Mouse (Mus musculus) layer of hippocampus, adult 8-10 months (tissue): ENCODE data around the gene Lmntd2. TPM values are rescaled to one million over a fixed set of nuclear protein-coding genes. Genes with fewer than 3 reads are reported as not detected.
"Not testable (repeated sequence)": the region's sequence is repeated elsewhere in the genome, so short reads cannot be mapped to it uniquely, and the experiment has no call there.

Experiments
- DNase-seq, 2 experiments: peaks; one replicate each; pipeline ENCODE4 v3.0.0; 2022; ENCODE audit warnings: low spot score in 2 of 2
- total RNA-seq, 4 experiments: library from RNA; stranded (reverse); gene quantifications; 2 replicates each; pipeline ENCODE4 v1.2.4; 2022

Lmntd2 gene
- not detected for total RNA-seq

DNA sequence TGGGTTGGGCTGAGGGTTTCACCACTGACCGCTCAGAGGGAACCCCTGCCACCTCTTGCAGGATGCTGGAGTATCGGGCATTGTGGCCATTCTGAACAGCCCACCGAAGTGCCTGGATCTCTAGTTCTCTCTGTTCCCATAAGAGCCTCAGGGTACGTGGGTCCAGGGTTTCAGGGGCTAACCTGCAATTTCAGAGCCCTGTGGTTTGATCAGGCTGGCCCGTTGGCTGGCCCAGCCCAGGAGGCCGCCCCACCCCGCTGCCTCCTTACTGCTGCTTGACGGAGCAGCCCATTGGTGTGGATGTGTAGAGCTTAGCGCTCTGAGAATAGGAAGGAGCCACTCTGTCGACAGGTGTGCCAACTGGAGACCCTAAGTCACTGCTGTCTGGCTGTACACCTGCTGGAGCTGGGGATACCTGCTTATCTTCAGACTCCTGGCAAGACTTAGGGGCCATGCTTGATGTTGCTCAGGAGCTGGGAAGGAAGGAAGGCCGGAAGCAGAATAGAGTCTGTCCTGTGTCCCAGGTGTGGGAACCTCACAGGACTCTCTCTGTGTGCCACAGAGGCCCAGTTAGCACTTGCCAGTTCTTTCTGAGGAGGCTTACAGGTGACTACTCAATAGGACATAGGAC is at the start of gene Lmntd2:
Lmntd2 (minus strand) TSS at position 476 of the 631 bp plus-strand sequence.
- DNase-seq = no peak

DNA sequence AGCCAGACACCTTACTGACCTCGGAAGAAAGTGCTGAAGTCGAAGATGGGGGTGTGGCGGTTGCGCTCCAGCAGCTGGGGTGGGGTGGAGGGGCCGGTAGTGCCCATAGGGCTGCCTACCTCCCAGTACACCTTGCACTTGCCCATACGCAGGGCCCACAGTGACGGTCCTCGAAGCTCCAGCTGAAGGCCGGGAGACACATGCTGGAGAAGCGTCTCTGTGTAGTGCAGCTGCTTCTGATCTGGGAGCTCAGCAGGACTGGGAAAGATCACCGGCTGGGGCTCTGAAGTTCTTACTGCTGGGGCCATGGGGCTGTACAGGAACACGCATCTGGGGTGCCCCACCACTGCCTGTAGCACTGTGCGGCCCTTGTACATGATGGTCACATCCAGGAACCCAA is 49.8 kb upstream of the Lmntd2 start:
- no peak for DNase-seq

DNA sequence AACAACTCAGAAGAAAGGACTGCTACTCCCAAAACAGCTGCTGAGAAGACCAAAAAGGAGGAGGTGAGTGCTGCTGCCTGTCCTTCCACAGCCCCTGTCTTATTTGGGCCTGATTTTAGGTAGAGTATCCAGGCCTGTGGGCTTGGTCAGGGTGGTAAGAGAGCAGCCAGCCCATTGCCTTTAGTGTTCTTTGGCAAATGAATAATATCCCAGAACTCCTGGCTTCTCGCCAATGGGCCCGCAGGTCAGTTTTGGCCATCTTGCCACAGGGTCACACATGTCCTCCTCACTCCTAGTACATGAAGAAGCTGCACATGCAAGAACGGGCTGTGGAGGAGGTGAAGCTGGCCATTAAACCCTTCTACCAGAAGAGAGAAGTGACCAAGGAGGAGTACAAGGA is 47.6 kb upstream of the Lmntd2 start:
- DNase-seq = no peak

DNA sequence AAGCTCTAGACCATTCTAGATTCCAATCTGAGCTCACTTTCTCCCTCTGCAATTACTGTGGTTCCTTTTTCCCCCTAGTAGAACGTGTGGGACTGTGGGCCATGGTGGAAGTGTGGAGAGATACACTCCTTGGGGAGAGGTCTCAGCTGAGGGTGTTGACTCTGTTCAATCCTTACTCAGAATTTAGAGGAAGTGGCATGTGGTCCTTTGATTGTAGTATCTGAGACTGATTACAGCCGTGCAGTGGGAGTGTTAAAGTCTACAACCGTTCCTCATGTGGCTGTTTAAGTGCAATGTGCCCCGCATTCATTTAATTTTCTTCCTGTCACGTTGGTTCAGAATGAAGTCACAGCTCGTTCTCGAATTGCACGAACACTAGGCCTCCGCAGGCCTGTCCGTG is 42.3 kb upstream of the Lmntd2 start:
- DNase-seq = no peak

DNA sequence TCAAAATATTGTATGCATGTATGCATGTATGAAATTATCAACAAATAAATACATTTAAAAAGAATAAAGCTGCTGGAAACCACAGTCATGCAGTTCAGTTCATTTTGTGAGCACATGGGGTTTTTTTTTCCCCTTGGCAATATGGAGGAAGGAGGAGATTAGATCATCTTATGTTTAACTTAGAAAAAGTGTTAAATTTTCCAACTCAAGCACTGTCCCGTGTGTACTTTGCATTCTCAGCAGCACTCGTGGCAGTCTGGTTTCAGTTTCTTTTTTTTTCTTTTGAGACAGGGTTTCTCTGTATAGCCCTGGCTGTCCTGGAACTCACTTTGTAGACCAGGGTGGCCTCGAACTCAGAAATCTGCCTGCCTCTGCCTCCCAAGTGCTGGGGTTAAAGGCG is 36.6 kb upstream of the Lmntd2 start:
- not testable (repeated sequence) for DNase-seq

DNA sequence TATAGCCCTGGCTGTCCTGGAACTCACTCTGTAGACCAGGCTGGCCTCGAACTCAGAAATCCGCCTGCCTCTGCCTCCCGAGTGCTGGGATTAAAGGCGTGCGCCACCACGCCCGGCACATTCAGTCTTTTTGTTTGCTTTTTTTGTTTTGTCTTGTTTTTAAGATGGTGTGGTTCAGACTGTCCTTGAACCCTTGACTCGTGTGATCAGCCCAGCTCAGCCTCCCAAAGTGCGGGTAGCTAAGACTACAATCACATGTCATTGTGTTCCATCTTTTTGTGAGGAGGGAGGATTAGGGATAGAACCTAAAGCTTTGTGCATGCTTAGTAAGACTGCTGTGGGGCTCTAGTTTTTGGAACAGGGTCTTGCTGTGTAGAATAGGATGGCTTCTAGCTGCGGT is 17.7 kb upstream of the Lmntd2 start:
- no peak for DNase-seq

DNA sequence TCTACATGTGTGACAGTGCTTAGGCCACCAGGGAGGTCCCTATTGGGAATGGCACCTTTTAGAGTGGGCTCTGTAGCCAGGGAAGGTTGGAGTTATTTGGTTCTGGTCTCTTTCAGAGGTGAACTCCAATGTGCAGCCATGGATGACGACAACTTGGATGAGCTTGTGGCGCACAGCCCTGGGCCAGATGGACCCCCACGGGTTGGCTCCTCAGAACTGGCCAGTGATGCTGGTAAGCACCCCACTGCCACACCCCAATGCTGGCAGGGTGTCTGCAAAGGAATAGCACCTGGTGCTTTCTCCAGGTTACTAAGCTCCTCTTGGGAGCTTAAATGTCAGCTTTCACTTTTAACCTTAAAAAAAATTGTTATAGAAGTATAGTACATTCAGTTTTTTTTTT is 17.2 kb upstream of the Lmntd2 start:
- no peak for DNase-seq

DNA sequence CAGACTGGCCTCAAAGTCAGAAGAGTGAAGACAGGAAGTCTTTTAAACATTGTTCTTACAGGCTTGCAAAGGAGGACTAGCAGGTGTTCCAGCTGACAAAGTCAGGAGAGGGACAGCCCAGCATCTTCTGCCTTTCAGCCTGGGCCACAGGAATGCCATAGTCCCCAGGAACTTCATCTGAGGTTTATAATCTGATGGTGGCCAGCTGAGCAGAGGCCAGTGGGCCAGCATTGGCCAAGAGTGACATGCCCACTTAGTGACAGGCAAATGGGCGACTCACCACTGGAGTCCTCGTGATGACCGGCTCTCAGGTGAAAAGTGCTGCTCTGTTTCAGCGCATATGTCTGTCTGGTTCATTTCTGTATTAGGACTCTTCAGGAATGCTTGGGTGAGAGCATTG is 16.7 kb upstream of the Lmntd2 start:
- DNase-seq = no peak

DNA sequence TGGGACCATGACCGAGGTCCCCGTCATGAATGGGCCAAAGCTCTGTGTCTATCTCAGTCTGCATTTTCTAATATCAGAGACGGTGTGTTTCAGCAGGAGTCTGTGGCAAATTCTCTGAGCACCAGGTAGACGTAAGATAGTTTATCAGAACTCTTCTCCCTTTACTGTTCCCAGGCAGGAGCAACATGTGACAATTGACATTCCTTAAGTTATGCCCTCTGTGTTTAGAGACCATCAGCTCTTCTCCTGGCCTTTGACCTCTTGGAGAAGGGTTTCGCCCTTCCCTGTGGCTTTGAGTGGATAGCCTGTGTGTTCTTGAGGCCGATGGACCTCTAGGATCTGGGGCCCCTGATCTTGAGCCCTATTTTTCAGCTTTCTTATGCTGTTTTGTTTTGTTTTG is 15.8 kb upstream of the Lmntd2 start:
- no peak for DNase-seq

DNA sequence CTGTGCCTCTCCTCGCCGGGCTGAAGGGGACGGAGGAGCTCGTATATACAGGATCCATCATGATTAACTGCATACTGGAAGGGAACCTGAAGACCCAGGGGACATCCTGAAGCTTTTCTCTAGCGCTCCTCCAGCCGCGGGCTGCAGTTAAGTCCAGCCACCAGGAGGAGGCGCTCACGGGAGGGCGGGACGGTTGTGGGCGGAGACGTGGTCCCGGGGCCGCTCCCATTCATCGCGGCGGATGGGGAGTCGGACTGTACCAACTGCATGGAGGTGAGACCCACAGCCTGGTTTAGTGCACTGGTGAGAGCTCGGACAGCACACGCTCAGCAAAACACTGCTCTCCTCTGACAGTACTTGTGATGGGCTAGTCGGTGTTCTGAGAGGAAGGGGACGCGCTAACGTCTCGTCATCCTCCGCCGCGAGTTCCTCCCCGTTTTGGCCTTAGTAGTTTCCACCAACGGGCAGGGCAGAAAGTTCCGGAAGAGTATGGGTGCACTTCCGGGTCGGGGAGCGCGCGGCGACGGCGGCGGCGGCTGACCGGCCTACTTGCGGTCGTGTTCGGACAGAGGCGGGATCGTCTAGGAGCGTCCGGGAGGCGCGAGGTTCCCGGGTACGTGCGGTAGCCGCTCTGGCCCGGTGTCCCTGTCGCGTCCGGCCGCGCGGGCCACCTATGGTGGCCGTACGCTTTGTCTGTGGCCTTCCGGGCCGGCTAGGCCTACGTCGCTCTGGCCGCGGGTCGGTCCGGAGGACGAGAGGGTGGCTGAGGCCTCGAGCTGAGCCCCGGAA is 14.6 kb upstream of the Lmntd2 start, which contains the start of gene Phrf1:
Phrf1 (plus strand) TSS at position 506 of the 789 bp plus-strand sequence.
- DNase-seq = peak; percentile 83 to 92

DNA sequence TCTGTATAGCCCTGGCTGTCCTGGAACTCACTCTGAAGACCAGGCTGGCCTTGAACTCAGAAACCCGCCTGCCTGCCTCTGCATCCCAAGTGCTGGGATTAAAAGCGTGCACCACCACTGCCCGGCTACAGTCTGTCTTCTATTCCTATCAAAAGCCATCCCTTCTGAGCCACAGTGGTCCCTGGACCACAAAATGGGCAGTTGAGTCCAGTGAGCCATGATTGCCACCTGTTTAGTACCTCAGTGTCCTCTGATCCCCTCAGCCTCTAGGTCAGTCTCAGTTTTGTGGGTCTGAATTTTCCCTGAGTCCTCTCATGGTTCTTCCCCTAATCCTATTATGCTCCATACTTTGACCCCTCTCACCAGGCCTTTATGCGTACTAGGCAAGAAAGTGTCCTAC is 13.9 kb upstream of the Lmntd2 start:
- no peak for DNase-seq

DNA sequence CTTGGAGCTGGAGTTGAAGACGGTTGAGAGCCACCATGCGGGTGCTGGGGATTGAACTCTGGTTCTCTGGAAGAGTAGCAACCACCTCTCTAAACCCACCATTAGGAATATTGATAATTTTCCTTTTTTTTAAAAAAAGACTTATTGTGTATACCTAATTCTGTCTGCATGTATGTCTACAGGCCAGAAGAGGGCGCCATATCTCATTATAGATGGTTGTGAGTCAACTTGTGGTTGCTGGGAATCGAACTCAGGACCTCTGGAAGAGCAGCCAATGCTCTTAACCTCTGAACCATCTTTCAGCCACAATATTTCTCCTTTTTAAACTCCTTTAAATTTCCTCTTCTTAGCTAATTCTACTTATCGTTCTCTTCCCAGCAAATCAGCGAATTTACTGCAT is 12.7 kb upstream of the Lmntd2 start:
- no peak for DNase-seq

DNA sequence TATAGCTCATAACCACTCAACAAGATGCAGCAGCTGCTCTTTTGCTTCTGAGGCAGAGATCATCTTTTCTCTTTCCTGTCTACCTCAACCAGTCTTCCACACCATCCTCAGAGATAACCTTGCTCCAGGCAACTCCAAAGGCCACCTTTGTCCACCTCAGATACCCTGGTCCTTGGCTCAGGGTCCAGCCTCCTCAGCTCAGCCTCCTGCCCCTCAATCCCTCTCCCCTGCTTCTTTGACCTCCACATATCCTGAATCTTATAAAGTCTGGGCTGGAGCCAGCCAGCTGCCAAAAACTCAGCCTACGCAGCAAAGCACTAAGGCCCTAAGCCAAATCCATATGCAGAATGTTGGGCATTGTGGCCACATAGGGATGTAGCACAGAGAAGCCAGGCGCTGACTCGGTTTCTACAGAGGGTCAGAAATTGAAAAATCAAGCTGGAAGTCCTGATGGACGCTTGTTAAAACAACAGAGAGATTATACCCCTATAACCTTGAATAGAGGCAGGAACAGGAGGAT is 8.9 kb upstream of the Lmntd2 start:
- no peak for DNase-seq

DNA sequence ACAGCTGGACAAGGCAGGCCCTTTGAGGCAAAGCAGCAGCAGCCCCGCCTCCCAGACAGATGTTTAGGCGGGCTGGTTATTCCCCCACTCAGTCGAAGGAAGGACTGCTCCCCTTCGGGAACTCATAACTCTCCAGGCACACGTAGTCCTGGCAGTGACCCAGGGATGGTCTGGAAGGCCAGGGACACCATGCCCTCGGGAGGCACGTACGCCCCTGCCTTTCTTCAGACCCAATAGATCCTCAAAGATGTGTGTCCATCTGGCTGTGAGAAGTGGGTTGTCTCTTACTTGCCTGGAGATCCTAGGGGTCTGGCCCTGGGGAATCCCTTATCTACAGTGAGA is 8.2 kb upstream of the Lmntd2 start:
- DNase-seq = no peak

DNA sequence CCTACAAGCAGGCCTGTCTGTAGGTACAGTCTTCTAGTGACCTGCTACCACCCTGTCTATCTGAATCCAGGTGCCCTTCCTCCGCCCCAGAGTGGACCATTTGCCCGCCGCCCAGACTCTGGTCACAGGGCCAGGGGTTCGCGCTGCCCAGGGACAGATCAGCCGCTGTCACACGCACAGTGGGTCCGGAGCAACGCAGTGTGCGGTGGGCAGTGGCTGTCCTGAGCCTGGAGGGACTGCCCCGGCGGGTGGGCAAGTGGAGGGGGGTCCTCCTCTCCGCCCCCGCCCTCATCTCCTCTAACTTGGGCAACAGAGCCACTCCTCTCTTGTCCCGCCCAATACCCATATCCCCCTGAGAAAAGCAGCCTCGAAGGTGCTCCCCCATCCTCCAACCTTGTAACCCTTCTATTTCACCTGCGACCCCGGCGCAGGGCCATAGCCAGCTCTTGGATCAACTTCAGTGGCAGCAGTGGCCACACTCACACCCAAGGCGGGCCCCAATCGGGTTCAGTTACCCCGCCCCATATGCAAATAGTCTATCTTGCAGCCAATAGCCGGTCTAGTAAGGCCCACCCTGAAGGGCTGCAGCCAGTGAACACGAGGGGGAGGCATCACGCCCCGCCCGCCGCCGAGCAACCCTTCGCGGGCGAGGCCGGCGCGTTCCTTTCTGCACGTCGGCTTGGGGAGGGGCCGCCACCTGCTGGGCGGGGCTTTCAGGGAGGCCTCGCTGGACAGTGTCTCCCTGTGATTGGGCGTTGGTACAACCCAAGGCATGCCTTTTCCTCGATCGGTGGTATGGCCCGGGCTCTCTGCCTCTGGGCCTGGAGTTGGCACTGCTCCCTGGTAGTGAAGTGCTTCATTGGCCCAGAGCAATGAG is 7.6 kb upstream of the Lmntd2 start:
- peak; percentile 92 to 94 for DNase-seq

DNA sequence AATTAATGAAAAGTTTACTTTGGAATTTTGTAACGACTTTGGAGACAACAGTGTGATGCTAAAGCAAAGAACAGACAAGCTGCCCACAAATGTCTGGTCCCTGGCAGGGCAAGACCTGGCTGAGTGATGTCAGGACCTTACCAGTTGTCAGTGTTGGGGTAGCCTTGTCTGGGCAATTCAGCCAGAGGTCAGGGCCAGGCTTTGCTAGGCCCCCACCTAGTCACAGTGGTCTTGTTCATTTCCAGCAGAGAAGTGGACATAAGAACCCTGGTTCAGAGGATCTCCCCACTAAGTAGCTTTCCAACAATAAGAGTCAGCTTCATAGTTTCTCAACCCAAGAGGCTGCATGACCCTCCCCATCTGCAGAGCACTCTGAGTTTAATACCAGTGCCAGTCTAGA is 6.5 kb upstream of the Lmntd2 start:
- DNase-seq = no peak

DNA sequence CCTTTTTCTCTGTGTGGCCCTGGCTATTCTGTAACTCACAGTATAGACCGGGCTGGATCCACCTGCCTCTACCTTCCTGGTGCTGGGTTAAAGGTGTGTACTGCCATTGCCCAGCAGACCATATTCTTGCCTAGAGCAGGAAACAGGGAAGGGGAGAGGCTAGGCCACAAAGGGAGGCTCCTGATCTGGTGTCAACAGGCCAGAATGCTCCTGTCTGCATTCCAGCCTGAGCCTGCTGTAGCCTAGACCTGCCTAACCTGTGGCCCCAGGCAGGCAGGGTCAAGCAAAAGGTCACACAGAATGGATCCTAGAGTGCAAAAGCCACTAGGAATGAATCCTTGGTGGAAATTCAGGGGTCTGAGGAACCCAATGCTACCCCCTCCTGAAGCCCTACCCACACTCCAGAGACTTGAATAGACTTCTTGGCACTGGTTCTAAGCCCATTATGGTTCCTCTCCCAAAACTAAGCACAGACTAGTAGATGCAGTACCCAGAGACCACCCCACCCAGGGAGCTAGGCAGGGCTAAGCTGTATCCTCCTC is 5.7 kb upstream of the Lmntd2 start:
- no peak for DNase-seq

DNA sequence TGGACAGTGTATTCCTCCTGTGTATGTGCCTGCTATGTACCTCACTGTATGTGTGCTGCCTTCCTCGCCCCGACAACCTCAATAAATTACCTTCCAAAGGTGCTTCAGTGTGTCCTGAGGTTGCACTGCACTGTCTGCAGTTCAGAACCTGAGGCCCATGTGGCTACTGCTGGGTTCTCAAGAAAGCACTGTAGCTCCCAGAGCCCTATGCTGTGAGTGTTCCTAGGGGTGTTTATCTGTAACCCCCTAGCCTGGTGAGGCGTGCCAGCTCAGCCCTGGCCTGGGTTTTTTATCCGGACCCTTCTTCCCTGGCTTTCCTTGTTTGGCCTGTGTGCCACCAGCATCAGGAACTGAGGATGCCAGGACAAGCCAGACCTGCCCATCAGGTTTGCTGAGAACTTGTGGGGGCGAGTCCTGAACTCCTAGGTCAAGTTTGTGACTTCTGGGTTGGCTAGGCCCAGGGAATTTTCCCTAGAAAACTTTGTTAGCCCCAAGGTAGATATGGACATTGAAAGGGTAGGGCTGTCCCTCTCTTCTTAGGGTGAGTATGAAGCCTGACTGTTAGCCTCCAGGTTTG is 4.8 kb upstream of the Lmntd2 start:
- no peak for DNase-seq

DNA sequence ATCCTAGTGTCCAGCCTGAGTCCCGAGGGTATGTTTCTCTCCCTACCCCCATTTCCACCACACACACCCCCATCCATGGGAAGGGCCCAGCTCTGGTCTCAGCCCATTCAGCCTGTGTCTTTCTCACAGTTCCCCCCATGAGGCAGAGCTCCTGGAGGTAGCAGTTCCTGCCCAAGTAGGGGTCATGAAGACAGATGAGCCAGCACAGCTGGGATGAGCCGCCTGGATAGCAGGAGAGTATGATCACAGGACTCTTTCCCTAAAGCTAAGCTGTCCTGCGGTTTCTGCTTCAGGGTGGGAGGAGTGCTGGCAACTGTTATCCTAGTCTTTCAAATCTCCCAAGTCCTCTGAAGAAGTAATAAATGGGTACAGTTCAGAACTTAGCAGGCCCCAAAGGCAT is 4.3 kb upstream of the Lmntd2 start:
- DNase-seq = no peak

DNA sequence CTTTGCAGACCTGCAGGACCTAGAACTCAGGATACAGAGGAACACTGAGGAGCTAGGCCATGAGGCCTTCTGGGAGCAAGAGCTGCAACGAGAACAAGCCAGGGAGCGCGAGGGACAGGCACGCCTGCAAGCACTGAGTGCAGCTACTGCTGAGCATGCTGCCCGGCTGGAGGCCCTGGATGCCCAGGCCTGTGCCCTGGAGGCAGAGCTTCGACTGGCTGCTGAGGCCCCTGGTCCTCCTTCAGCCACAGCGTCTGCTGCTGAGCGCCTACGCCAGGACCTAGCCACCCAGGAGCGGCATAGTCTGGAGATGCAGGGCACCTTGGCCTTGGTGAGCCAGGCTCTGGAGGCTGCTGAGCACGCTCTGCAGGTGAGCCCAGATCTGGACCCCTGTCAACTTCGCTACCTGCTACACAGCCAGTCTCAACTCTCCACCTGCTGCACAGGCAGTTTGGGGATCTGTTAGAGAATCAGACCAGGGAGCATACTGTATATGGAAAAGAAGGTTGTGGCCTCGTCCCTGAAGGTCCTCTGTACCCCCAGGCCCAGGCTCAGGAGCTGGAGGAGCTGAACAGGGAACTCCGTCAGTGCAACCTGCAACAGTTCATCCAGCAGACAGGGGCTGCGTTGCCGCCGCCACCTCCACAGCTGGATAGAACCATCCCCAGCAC is 3.6 kb upstream of the Lmntd2 start:
- DNase-seq = no peak

DNA sequence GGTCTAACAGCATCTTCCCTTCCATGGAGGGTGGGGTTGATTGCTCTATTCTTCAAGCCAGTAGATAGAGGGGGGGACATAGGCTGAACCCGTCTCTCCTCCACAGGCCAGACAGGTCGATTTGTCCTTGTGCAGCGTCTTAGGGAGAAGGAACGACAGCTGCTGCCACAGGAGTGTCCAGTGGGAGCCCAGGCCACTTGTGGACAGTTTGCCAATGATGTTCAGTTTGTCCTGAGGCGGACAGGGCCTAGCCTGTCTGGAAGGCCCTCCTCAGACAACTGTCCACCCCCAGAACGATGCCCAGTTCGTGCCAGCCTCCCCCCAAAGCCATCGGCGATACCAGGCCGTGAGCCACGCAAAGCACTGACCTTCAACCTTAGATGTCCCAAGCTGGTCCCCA is 3.0 kb upstream of the Lmntd2 start:
- no peak for DNase-seq
